Mouse (Mus musculus) lung, embryonic 14.5 days (tissue): ENCODE results near the gene Dab1. TPM values are rescaled to one million over a fixed set of nuclear protein-coding genes. Genes with fewer than 3 reads are reported as not detected.

Source experiments
- ATAC-seq: fragments of 200-750 bp; cut with Nextera tagmentation; 2 replicates; pipeline ENCODE4 v1.8.0; 2017; ENCODE audit warnings: mild to moderate bottlenecking, moderate TSS enrichment, moderate library complexity; ENCODE audit not compliant: insufficient read depth
- DNase-seq: peaks from one replicate; pipeline ENCODE4 v3.0.0-alpha.2; 2015
- H3K27ac ChIP-seq: fragments of 300-500 bp; sonication (generic); 2 replicates; pipeline ENCODE4 v1.5.1; 2014; ENCODE audit warnings: low read depth, mild to moderate bottlenecking, moderate library complexity
- H3K27me3 ChIP-seq: fragments of 300-500 bp; sonication (generic); 2 replicates; pipeline ENCODE4 v1.6.1; 2014; ENCODE audit warnings: low read length, control low read depth; ENCODE audit not compliant: insufficient read depth
- H3K36me3 ChIP-seq: fragments of 300-500 bp; sonication (generic); 2 replicates; pipeline ENCODE4 v1.6.1; 2014; ENCODE audit warnings: control low read depth; ENCODE audit not compliant: insufficient read depth
- H3K4me1 ChIP-seq: fragments of 300-500 bp; sonication (generic); 2 replicates; pipeline ENCODE4 v1.6.1; 2014; ENCODE audit warnings: antibody characterized with exemption, control low read depth; ENCODE audit not compliant: insufficient read depth
- H3K4me2 ChIP-seq: fragments of 300-500 bp; sonication (generic); 2 replicates; pipeline ENCODE4 v1.6.1; 2014; ENCODE audit warnings: mild to moderate bottlenecking
- H3K4me3 ChIP-seq: fragments of 300-500 bp; sonication (generic); 2 replicates; pipeline ENCODE4 v1.5.1; 2014; ENCODE audit warnings: low read depth, low read length
- H3K9ac ChIP-seq: fragments of 300-500 bp; sonication (generic); 2 replicates; pipeline ENCODE4 v1.6.1; 2014
- H3K9me3 ChIP-seq: fragments of 300-500 bp; sonication (generic); 2 replicates; pipeline ENCODE4 v1.6.1; 2016; ENCODE audit warnings: low read depth, low read length, control low read depth
- CTCF ChIP-seq: IDR thresholded peaks from 2 replicates; pipeline ENCODE4 v1.5.1; 2016; ENCODE audit warnings: antibody characterized with exemption, low read depth
- WGBS: fragments of 180-500 bp; shearing (Covaris S2); extraction: QIAGEN DNeasy Blood & Tissue Kit; methylation state at CpG from one replicate; pipeline ENCODE4 v1.1.7; 2014; 5-methylcytosine and 5-hydroxymethylcytosine counted together
- polyA plus RNA-seq: library from polyadenylated mRNA; unstranded; fragments of >200 nt; fragmentation: Nextera tagmentation; extraction: Ambion mirVana; gene quantifications from 2 replicates; pipeline ENCODE4 v1.2.1, GENCODE M21; 2014

Dab1 gene
- polyA plus RNA-seq, 1 experiment from 2014 or later = 4.4 TPM

DNA sequence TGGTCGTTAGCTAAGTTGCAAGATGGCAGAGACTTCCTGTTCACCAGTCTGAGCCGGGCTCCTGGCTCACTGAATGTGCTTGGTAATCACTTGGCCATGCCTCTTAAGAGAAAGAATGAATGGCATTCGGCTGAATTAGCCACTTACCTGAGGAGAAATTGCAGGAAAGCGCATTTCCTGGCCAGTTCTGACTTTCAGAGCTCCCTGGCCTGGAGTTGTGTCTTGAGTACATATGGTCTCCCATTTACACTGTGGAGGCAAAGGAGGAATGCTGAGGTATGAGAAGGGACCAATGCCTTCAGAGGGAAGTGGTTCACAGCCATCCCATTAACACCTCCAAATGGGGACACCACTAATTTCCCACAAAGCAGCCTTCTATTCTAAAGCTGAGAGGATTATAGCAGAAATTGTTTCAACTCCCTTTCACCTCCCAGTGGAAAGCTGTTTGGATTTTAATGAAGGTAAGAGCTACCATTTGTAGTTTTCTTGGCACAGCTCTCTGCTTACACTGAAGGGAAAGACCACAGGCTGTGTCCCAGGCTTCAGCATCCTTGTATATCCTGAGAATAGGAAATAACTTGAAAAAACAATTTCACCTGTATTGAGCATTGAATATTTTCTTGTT, 931.5 kb downstream of the Dab1 start:
- DNase-seq = peak; percentile 56

DNA sequence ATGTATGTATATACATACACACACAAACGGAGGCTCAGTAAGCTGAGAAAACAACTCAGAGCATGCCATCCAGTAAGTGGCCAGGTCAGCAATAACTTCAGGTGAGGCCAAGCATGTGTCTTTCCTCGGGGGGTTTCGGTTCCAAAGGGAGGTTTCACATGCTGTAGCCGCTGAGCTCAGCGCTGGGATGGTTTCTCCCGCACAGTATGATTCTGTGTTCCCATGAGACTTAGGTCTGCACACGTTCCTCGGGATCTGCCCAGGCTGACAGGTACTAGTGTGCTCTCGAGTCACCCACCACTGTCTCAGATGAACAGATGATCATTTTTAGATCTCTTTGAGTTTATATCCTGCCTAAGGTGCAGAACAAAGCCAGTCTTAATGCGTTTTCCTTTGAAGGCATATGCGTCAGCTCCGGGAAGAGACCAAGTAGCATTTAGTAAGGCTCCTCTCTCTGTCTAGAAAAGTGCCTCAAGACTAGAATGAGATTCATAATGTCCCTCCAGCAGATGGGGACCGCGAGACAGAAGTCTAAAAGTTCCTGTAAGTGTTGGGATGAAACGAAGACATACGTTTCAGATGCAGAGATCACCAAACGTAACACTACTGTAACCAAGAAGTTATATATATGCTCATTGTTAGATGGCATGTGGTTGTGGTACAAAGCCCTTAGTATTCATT, 932.4 kb downstream of the Dab1 start:
- H3K9ac ChIP-seq = no peak overlapping the region
- H3K27ac ChIP-seq = no peak overlapping the region
- H3K4me1 ChIP-seq = no peaks in the 10 kb centered on the region
- no peak for TF ChIP-seq CTCF
- no peak overlapping the region for H3K4me2 ChIP-seq
- ATAC-seq (no peak), DNase-seq (no peak)
- no peaks in the 10 kb centered on the region for H3K36me3 ChIP-seq
- no peaks in the 10 kb centered on the region for H3K27me3 ChIP-seq
- no peak overlapping the region for H3K4me3 ChIP-seq
- H3K9me3 ChIP-seq = no peaks in the 10 kb centered on the region
- WGBS = 86% methylated on average over 17 of the region's 17 CpGs

More for the DNA sequence above, 931.5 kb downstream of the Dab1 start:
- no peaks in the 10 kb centered on the region for H3K36me3 ChIP-seq
- WGBS = 56% methylated on average over 4 of the region's 4 CpGs
- no peak overlapping the region for H3K4me3 ChIP-seq
- H3K9me3 ChIP-seq = no peaks in the 10 kb centered on the region
- H3K4me1 ChIP-seq = no peaks in the 10 kb centered on the region
- H3K4me2 ChIP-seq = no peak overlapping the region
- ATAC-seq = peak; percentile 31; the same call in 1 of the 2 replicates
- H3K27ac ChIP-seq = no peak overlapping the region
- H3K27me3 ChIP-seq = no peaks in the 10 kb centered on the region
- H3K9ac ChIP-seq = no peak overlapping the region
- TF ChIP-seq CTCF = no peak

DNA sequence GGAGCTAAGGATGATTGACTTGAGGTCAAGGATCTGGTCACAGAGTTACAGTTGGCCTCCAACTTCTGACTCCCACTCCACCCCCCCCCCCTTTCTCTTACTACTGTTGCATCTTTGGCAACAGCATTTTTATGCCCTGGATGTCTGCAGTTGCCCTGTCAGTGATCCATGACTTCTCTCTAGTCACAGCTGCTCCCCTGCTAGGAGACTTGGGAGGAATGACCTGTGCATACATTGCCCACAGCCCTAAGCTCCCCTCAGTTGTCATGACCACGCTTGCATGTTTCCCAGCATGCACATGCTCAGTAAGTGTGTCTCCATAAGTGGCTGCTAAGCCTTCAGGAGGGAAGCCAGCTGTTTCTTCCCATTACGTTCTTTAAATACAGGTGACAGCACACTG, 936.2 kb downstream of the Dab1 start:
- Histone ChIP-seq H3K4me1 (no peaks in the 10 kb centered on the region), H3K4me3 (no peak overlapping the region), H3K27me3 (no peaks in the 10 kb centered on the region), H3K9ac (no peak overlapping the region), H3K27ac (no peak overlapping the region), H3K9me3 (no peaks in the 10 kb centered on the region), H3K4me2 (no peak overlapping the region), H3K36me3 (no peaks in the 10 kb centered on the region)
- peak; percentile 56; the same call in 1 of the 2 replicates for ATAC-seq
- DNase-seq = no peak
- WGBS = 29% methylated on average over 2 of the region's 2 CpGs
- no peak for TF ChIP-seq CTCF

DNA sequence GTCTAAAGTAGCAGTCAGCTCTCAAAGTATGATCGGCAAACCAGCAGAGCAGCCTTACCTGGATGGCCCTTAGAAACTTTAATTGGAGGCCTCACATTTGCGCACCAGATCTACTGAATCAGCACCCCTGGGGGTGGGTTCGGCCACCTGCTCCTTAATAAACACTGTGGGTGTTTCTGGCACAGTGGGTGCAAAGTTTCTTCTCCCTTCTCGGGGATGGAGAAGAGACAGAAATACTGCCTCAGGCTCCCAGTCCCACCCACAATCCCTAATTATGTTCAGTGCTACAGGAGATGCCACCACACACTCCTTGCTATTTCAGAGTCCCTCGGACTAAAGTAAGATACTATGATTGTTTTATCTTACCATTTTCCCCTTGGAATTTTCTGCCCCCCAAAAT, 944.4 kb downstream of the Dab1 start:
- H3K4me2 ChIP-seq = no peak overlapping the region
- TF ChIP-seq CTCF = no peak
- no peak overlapping the region for H3K27ac ChIP-seq
- no peaks in the 10 kb centered on the region for H3K9me3 ChIP-seq
- no peak overlapping the region for H3K9ac ChIP-seq
- H3K4me1 ChIP-seq = no peaks in the 10 kb centered on the region
- DNase-seq (no peak), ATAC-seq (no peak)
- no peak overlapping the region for H3K4me3 ChIP-seq
- H3K36me3 ChIP-seq = no peaks in the 10 kb centered on the region
- H3K27me3 ChIP-seq = no peaks in the 10 kb centered on the region
- WGBS = 71% methylated on average over 5 of the region's 5 CpGs

DNA sequence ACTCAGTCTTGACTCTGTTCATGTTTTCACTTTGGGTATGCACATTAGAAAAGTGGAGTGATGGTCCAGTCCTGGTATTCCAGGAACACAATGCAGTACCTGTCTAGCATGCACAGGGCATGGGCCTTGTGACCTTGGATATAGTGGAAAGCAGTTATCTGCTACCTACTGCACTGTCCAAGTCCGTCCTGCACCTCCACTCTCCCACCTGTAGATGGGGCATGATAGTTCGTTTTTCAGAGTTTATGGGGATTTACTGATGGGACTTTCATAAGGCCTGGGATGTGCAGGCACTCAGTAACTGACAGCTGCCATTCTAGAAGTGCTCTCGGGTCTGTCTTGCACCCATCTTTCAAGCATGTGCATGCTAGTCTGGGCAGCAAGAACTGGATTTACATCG, 951.4 kb downstream of the Dab1 start:
- peak; percentile 20; the same call in 1 of the 2 replicates for TF ChIP-seq CTCF
- Histone ChIP-seq H3K36me3 (no peaks in the 10 kb centered on the region), H3K27me3 (no peaks in the 10 kb centered on the region), H3K4me2 (no peak overlapping the region), H3K4me1 (no peaks in the 10 kb centered on the region), H3K4me3 (no peak overlapping the region), H3K9ac (no peak overlapping the region), H3K27ac (no peak overlapping the region), H3K9me3 (no peaks in the 10 kb centered on the region)
- ATAC-seq (no peak), DNase-seq (no peak)
- 66% methylated on average over 4 of the region's 4 CpGs for WGBS

DNA sequence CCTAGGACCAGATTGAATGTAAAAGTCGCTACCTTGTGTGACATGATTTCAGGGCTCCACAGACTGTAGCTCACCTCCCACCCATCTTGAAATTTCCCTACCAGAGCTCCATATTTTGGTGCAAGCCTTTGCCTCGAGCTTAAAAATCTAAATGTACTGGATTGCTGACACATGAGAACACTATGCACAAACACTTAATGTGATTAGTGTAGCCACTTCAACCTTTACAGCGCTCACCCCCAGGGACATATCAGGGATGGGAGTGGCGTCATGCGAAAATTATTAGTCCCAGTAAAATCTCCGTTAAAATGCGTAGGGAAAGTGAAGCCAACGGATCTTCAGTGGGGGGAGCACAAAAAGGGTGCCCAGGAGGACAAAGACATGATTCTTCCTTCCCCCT, 953.3 kb downstream of the Dab1 start:
- H3K9me3 ChIP-seq = no peaks in the 10 kb centered on the region
- no peaks in the 10 kb centered on the region for H3K36me3 ChIP-seq
- WGBS = 70% methylated on average over 8 of the region's 8 CpGs
- no peak overlapping the region for H3K9ac ChIP-seq
- no peak for TF ChIP-seq CTCF
- ATAC-seq (no peak), DNase-seq (no peak)
- H3K27ac ChIP-seq = no peak overlapping the region
- no peak overlapping the region for H3K4me2 ChIP-seq
- no peaks in the 10 kb centered on the region for H3K27me3 ChIP-seq
- no peak overlapping the region for H3K4me3 ChIP-seq
- no peaks in the 10 kb centered on the region for H3K4me1 ChIP-seq

DNA sequence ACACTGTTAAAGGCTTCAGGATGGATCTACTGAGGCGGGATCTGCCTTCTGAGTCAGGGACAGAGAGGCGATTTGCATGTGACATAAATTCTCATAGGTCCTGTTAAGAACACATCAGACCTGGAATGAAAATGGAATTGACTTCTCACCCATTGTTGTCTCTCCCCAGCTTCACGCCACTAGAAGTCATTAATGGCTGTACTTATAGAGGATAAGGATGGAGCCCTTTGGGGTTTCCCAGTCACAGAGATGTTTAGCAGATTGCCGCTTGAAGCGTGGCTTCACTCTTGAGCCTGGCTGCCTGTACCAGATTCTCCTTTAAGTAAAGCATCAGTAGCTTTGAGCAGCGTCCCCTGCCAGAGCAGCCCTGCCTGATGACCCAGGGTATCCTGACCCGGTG, 954.3 kb downstream of the Dab1 start:
- no peaks in the 10 kb centered on the region for H3K4me1 ChIP-seq
- TF ChIP-seq CTCF = no peak
- no peak overlapping the region for H3K4me2 ChIP-seq
- H3K27me3 ChIP-seq = no peaks in the 10 kb centered on the region
- H3K4me3 ChIP-seq = no peak overlapping the region
- H3K9me3 ChIP-seq = no peaks in the 10 kb centered on the region
- no peak for DNase-seq
- H3K36me3 ChIP-seq = no peaks in the 10 kb centered on the region
- 80% methylated on average over 7 of the region's 7 CpGs for WGBS
- no peak overlapping the region for H3K27ac ChIP-seq
- H3K9ac ChIP-seq = no peak overlapping the region
- ATAC-seq = no peak
